Comparison of ENCODE assay signal across 9 mouse cellular contexts in the genomic region with DNA sequence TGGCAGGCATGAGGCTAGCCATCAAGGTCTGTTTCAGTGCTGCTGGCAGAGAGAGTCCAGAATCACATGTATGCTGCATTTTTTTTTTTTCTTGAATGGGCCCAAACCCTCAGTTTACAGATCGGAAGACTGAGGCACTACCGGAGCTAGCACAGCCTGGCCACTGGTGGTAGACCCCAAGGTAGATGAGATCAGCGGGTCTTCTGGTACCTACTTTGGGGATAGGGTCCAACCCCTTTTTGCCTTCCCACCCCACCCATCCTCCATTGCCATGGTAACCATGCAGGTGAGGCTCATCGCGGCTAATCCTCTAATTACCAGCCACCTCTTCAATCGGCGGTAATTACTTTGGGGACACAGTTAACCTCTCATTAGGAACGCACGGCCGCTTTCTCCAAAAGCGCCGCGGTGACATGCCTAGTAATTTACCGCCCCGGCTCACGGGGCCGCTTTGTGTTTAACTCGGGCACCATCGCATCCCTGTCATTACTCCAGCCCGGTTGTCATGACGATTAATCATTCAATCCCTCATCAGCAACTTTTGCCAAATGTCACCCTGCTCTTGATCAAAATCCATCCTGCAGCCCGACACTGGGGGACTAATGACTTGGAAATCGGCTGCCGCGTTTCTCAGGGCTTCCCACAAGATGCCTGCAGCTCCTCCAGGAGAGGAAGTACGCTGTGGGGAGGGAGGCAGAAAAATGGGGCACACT. TPM values are rescaled to one million over a fixed set of nuclear protein-coding genes. Genes with fewer than 3 reads are reported as not detected.
DNase-seq lines count a peak whose midpoint lies in the region; ATAC-seq and TF ChIP-seq lines count a peak whose summit lies in the region.
"Had no signal": no experiment of that assay in that cellular context is flagged by ENCODE, and none has a peak within 500 bp of the region (broad histone marks: within the 10 kb centered on the region; RNA-seq: fewer than 3 reads in every experiment).

No protein-coding gene starts in this region.

- H3K4me1 ChIP-seq in embryonic facial prominence, embryonic 12.5 days, result peaks cover 23% of the 10 kb centered on the region
- peaks cover 14% of the 10 kb centered on the region for H3K4me1 ChIP-seq in intestine, embryonic 16.5 days (ENCODE audit: control insufficient read depth, insufficient read depth, low read length)
- peaks cover 21% of the 10 kb centered on the region for H3K4me1 ChIP-seq in neural tube, embryonic 15.5 days

- H3K27me3 ChIP-seq in embryonic facial prominence, embryonic 12.5 days, result peaks cover 16% of the 10 kb centered on the region
- H3K27me3 ChIP-seq in intestine, embryonic 16.5 days (replicated peaks; ENCODE audit: control insufficient read depth, insufficient read depth, low read length), result no peaks in the 10 kb centered on the region; the same call in 1 of the 2 replicates
- H3K27me3 ChIP-seq in neural tube, embryonic 15.5 days (replicated peaks), result peaks cover 18% of the 10 kb centered on the region; the same call in 1 of the 2 replicates

- ATAC-seq in embryonic facial prominence, embryonic 12.5 days (ENCODE audit: insufficient number of reproducible peaks, insufficient read depth, low FRiP score, low TSS enrichment), result no peak
- ATAC-seq in intestine, embryonic 16.5 days, result 0 out of 2 replicates have a peak, but pooled peaks have one; percentile 7
- ATAC-seq in neural tube, embryonic 15.5 days (ENCODE audit: low FRiP score), result no peak
- no peak for ATAC-seq in cerebellum, adult (ENCODE audit: insufficient number of reproducible peaks, low FRiP score, low TSS enrichment)

- WGBS in embryonic facial prominence, embryonic 12.5 days, result 6% methylated on average over 26 of the region's 26 CpGs
- WGBS in intestine, embryonic 16.5 days, result 11% methylated on average over 26 of the region's 26 CpGs
- WGBS in neural tube, embryonic 15.5 days, result 7% methylated on average over 26 of the region's 26 CpGs

- peak overlapping the region; percentile 22; the same call in 1 of the 2 replicates for H3K4me3 ChIP-seq in layer of hippocampus, adult 2 months
- no peak overlapping the region for H3K4me3 ChIP-seq in embryonic facial prominence, embryonic 12.5 days
- 0 out of 2 replicates have a peak overlapping the region, but pooled peaks have one; percentile 5 for H3K4me3 ChIP-seq in intestine, embryonic 16.5 days (ENCODE audit: low read length)
- no peak overlapping the region for H3K4me3 ChIP-seq in neural tube, embryonic 15.5 days (replicated peaks)
- H3K4me3 ChIP-seq: gastrocnemius, adult 2 months had no signal

- no peak overlapping the region for H3K9ac ChIP-seq in embryonic facial prominence, embryonic 12.5 days
- no peak overlapping the region for H3K9ac ChIP-seq in intestine, embryonic 16.5 days (ENCODE audit: low read depth, low read length)
- H3K9ac ChIP-seq in neural tube, embryonic 15.5 days (replicated peaks), result peak overlapping the region; percentile 2; the same call in 1 of the 2 replicates

- peak in 1 of 2 experiments; percentile 12 for DNase-seq in layer of hippocampus, adult 2 months (ENCODE audit: low spot score in 2 of 2)
- no peak for DNase-seq in layer of hippocampus, adult 9-10 months (ENCODE audit: low spot score)
- DNase-seq in ovary, postnatal 10 days (ENCODE audit: low spot score), result no peak
- no peak for DNase-seq in spleen, postnatal 4 days (ENCODE audit: low spot score in 2 of 2)
- DNase-seq: gastrocnemius, adult 2 months had no signal

- no peak overlapping the region for H3K27ac ChIP-seq in layer of hippocampus, adult 2 months
- H3K27ac ChIP-seq in embryonic facial prominence, embryonic 12.5 days, result no peak overlapping the region
- no peak overlapping the region for H3K27ac ChIP-seq in intestine, embryonic 16.5 days (ENCODE audit: low read length)
- H3K27ac ChIP-seq in neural tube, embryonic 15.5 days (replicated peaks), result no peak overlapping the region
- H3K27ac ChIP-seq: gastrocnemius, adult 2 months had no signal

- no peaks in the 10 kb centered on the region for H3K36me3 ChIP-seq in embryonic facial prominence, embryonic 12.5 days
- no peaks in the 10 kb centered on the region for H3K36me3 ChIP-seq in intestine, embryonic 16.5 days (ENCODE audit: control insufficient read depth, insufficient read depth, low read length)
- no peaks in the 10 kb centered on the region for H3K36me3 ChIP-seq in neural tube, embryonic 15.5 days

- TF ChIP-seq CTCF in layer of hippocampus, adult 2 months (conservative IDR thresholded peaks at IDR 0.05), result no peak

- H3K9me3 ChIP-seq in embryonic facial prominence, embryonic 12.5 days, result no peaks in the 10 kb centered on the region
- no peaks in the 10 kb centered on the region for H3K9me3 ChIP-seq in intestine, embryonic 16.5 days (ENCODE audit: control insufficient read depth, low read length)
- H3K9me3 ChIP-seq in neural tube, embryonic 15.5 days (replicated peaks), result 0 out of 2 replicates have a peak, but pooled peaks cover under 1% of the 10 kb centered on the region

- peak overlapping the region; percentile 33 for H3K4me2 ChIP-seq in embryonic facial prominence, embryonic 12.5 days (replicated peaks)
- peak overlapping the region; percentile 33; the same call in 1 of the 2 replicates for H3K4me2 ChIP-seq in intestine, embryonic 16.5 days (ENCODE audit: low read depth, low read length)
- peak overlapping the region; percentile 46 for H3K4me2 ChIP-seq in neural tube, embryonic 15.5 days

RNA-seq across cellular contexts. Expression of a gene that starts 30.4 kb away (rescaled TPM):
- total RNA-seq in layer of hippocampus, adult 2 months (2021), result 1 to 10 TPM; 3.5 to 4.1 TPM
- 2.9 and 3.4 TPM in 2 replicates for polyA plus RNA-seq in embryonic facial prominence, embryonic 12.5 days (2016; fragmentation: Nextera tagmentation; extraction: Ambion mirVana)
- polyA plus RNA-seq in intestine, embryonic 16.5 days (2015; fragmentation: Nextera tagmentation; extraction: Ambion mirVana), result 3.9 and 5.8 TPM in 2 replicates
- 4.7 and 5.3 TPM in 2 replicates for polyA plus RNA-seq in neural tube, embryonic 15.5 days (2015; fragmentation: Nextera tagmentation; extraction: Ambion mirVana)

Comparison
In these comparisons a context has a peak if more than half of its experiments do, and no peak if none do; other contexts are left out.
1. H3K4me3 ChIP-seq: peak in layer of hippocampus, adult 2 months (single experiment) and intestine, embryonic 16.5 days (single experiment); none in embryonic facial prominence, embryonic 12.5 days (single experiment) and neural tube, embryonic 15.5 days (single experiment).
2. Peak in every context shown above with its lines, with median percentiles within 50 percentile points of each other: H3K4me2 ChIP-seq.